Mouse (Mus musculus): ENCODE results near the gene Tmem191c.

- no peak for TF ChIP-seq CTCF (IDR thresholded peaks at IDR 0.05; ENCODE audit: low read depth, low read length)
- no peak for TF ChIP-seq GATA1 (IDR thresholded peaks at IDR 0.05; ENCODE audit: borderline replicate concordance, low read length)
- TF ChIP-seq POLR2AphosphoS5 (IDR thresholded peaks at IDR 0.05; ENCODE audit: insufficient replicate concordance, low read depth, low read length): no peak
These were observed 48.9 kb downstream of the Tmem191c start for GRCm38 (mm10) chr16:17324745-17325144.
